Mouse (Mus musculus) myocyte (in vitro differentiated cells): ENCODE data around the gene Ak5.

Experiments used
- CEBPB ChIP-seq: IDR thresholded peaks from 2 replicates; pipeline ENCODE4 v1.6.1; 2011; ENCODE audit warnings: mild to moderate bottlenecking, moderate library complexity; ENCODE audit not compliant: poor library complexity, insufficient read depth, severe bottlenecking
- E2F4 ChIP-seq: IDR thresholded peaks from one replicate; pipeline ENCODE4 v1.6.1; 2011; ENCODE audit warnings: mild to moderate bottlenecking, control low read depth, moderate library complexity; ENCODE audit not compliant: insufficient read depth
- MAX ChIP-seq: IDR thresholded peaks from one replicate; pipeline ENCODE4 v1.6.1; 2011; ENCODE audit warnings: low read depth, mild to moderate bottlenecking, control low read depth
- MYOD1 ChIP-seq, 3 experiments: IDR thresholded peaks; one replicate each; pipeline ENCODE4 v1.6.1; 2011; ENCODE audit warnings: control low read depth in 2 of 3, low read depth in 2 of 3, mild to moderate bottlenecking in 2 of 3, moderate library complexity in 1 of 3; ENCODE audit not compliant: insufficient read length in 2 of 3, control insufficient read depth in 1 of 3
- MYOG ChIP-seq, 3 experiments: IDR thresholded peaks; one replicate each; pipeline ENCODE4 v1.6.1; 2011; ENCODE audit warnings: control low read depth in 2 of 3, low read depth in 2 of 3, mild to moderate bottlenecking in 2 of 3; ENCODE audit not compliant: insufficient read length in 2 of 3, control insufficient read depth in 1 of 3, insufficient read depth in 1 of 3
- POLR2A ChIP-seq: IDR thresholded peaks from one replicate; pipeline ENCODE4 v1.6.1; 2011; ENCODE audit warnings: low read depth, mild to moderate bottlenecking, control low read depth, moderate library complexity; ENCODE audit not compliant: insufficient read length
- POLR2AphosphoS2 ChIP-seq: IDR thresholded peaks from one replicate; pipeline ENCODE4 v1.6.1; 2011; ENCODE audit warnings: low read depth, control low read depth; ENCODE audit not compliant: insufficient read length
- REST ChIP-seq: IDR thresholded peaks from one replicate; pipeline ENCODE4 v1.6.1; 2011; ENCODE audit warnings: mild to moderate bottlenecking, control low read depth, moderate library complexity; ENCODE audit not compliant: insufficient read depth, insufficient read length
- SRF ChIP-seq: IDR thresholded peaks from one replicate; pipeline ENCODE4 v1.6.1; 2011; ENCODE audit warnings: low read depth; ENCODE audit not compliant: control insufficient read depth, insufficient read length
- TCF12 ChIP-seq: IDR thresholded peaks from one replicate; pipeline ENCODE4 v1.6.1; 2011; ENCODE audit warnings: mild to moderate bottlenecking, control low read depth; ENCODE audit not compliant: poor library complexity, insufficient read depth, severe bottlenecking
- TCF3 ChIP-seq: IDR thresholded peaks from one replicate; pipeline ENCODE4 v1.6.1; 2011; ENCODE audit warnings: low read depth, control low read depth; ENCODE audit not compliant: insufficient read length
- USF1 ChIP-seq: IDR thresholded peaks from one replicate; pipeline ENCODE4 v1.6.1; 2011; ENCODE audit warnings: low read depth, mild to moderate bottlenecking, control low read depth, moderate library complexity

DNA sequence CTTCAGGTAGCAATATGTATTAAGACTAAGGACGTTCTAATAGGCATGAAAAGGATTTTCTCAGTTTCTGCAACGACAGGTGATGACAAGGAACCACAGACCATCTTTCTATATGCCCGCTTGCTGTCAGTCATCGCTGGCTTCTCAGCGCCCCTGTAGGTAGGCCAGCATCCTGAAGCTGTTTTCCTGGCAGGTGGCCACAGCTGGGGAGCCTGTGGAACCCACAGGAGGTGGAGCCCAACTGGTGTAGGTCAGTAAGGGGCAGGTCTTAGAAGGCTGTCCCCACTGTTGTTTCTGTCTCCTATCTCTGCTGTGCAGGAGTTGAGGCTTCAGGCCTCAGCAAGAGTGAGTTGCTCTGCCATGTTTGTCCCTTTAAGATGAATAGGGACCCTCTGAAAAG is 37.7 kb upstream of the Ak5 start:
- TF ChIP-seq POLR2A (no peak), REST (no peak), TCF12 (no peak), TCF3 (no peak), USF1 (no peak), POLR2AphosphoS2 (no peak), MYOD1 (IDR thresholded peaks at IDR 0.05; ENCODE audit: control insufficient read depth in 1 of 3, insufficient read length in 2 of 3, low read depth in 2 of 3) (no peak), E2F4 (no peak), CEBPB (no peak), MYOG (IDR thresholded peaks at IDR 0.05; ENCODE audit: control insufficient read depth in 1 of 3, insufficient read depth in 1 of 3, insufficient read length in 2 of 3, low read depth in 2 of 3) (no peak), MAX (no peak), SRF (no peak)
